Mouse (Mus musculus) retina, embryonic 14.5 days (tissue): ENCODE measurements around the gene Nipsnap3a.

Experiments
- DNase-seq: peaks from one replicate; pipeline ENCODE4 v3.0.0-alpha.2; 2015; ENCODE audit warnings: low spot score

The Nipsnap3a gene

DNA sequence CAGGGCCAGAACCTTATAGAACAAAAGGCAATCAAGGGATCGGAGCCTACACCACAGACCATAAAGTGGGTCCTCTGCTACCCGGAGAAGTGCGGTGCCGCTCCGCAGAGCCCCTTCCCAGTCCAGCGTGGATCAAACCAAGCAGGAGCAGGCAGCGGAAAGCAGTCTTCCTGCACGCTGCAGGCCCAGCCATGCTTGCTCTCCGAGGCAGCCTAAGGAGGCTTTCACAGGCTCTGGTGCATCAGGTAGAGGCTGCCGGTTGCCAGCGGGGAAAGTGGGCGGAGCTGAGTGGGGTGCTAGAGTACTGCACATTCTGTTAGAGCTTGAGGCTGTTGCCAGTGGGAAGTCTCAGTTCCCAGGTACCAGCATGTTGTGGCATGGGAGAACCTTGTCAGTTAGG lies at the start of gene Nipsnap3a:
TSS of gene Nipsnap3a (plus strand) at position 25 of the 400 bp plus-strand sequence.
- peak; percentile 13 for DNase-seq

DNA sequence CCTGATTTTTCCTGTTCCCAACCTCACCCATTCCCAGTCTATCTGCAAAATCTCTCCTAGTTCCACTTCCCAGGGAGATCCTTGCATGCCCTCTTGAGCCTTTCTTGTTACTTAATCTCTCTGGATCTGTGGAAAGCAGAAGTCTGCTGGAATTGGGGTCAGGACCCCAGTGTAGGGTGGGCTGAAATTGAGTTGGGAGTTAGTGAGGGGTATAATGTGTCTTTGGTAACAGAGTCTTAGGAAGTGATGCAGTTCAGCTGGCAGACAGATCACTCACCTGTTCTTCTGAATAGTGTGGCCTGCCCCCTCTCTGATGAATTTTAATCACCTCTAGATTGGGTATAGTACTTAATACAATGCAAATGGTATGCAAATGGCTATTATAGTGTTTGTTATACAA lies 42.4 kb upstream of the Nipsnap3a start:
- no peak for DNase-seq

DNA sequence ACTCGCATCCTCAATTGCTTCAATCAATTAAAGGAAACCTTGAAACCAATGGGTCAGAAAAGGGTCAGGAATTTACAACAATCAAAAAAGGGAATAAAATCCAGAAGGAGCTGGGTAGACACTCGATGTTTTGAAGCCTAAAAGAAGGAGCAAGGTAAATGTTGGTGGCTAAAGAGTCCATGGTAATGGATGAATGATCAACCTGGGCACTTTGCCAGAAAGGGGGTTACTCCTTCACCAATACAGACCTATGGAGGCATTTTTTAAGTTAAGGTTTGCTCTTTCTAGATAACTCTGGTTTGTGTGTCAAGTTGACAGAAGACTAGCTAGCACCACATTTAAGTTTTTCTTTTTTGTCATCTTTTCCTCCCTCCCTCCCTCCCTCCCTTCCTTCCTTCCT lies 40.1 kb upstream of the Nipsnap3a start:
- no peak for DNase-seq

DNA sequence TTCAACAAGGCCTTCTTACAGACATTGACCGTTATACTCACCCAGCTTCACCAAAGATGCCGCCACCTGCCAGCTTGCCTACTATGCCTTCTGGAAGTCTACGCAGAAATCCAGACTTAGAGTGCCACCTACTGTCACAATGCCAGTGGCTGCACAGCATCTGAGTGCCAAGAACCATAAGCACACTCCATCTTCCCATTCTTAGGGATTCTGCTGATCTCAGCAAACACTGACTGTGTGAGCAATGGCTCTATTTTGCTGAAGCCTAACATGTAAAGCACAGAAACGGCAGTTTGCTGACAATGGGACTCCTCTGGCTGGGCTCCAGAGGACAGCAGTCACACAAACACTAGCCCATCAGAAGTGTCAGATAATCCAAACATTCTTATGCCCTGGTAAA lies 30.4 kb upstream of the Nipsnap3a start:
- DNase-seq, result peak; percentile 64

DNA sequence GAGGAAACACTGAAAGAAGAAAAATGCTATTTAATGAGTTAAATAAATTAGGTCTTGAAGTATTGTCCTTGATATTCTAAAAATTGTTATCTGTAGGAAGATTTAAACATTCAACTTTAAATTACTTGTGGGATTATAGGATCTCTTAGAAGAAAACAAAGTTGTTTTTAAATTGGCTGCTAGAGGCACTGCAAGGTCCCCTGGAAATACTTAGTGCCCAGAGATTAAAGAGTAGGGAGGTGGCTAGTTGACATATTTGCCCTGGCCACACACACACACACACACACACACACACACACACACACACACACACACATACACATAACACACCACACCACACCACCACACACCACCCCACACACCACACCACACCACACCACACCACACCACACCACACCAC lies 24.8 kb upstream of the Nipsnap3a start, which contains the start of gene Olfr270:
TSS of gene Olfr270 (plus strand) at position 301 of the 400 bp plus-strand sequence.
- DNase-seq, result no peak

DNA sequence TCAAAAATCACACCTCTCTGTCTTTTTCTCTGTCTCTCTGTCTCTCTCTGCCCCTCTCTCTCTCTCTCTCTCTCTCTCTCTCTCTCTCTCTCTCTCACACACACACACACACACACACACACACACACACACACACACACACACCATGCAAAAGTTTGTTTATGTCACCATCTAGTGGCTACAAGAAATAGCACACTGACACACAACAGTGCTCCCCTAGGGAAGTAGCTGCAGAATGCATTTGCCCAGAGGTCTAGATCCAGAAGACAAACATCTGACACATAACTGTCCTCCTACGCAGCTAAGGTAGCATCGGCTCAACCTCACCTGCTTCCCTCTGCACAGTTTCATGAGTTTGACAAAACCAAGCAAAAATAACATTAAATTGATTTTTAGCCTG lies 3.9 kb upstream of the Nipsnap3a start:
- peak; percentile 33 for DNase-seq

DNA sequence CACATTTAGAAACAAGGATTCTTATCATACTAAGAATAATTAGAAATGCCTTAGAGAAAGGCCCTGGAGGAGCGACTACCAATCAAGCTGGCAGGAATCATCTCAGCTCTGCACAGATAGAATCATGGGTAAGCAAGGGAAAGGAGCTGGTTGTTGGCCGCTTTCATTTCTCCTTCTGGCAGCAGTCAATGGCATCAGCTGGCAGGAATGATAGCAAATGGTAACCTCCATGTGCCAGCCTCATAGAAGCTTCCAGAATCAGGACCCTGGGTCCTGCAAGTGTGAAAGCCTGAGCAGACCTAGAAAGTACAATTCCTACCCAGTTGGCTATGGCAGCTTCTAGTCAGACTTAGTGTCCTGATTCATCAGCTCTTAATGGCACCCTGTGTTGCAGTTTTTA lies 2.8 kb upstream of the Nipsnap3a start:
- no peak for DNase-seq

DNA sequence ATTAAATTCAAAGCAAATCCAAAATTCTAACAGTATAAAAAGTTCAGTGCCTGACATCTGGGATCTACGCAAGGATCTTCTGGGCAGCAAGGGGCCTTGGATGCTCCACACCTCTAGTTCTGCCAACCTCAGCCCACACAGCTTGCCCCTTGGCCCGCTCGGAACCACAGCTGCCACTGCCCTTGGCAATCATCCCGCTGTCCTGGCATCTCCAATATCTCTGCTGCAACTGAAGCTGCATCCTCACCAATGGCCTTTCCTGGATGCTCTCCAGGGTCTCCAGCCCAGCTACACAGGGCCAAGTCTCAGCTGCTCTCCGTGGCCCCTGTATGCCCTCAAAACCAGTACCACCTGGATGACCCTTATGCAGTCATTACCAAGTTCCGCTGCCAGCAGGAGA lies 10.4 kb downstream of the Nipsnap3a start:
- DNase-seq, result no peak

DNA sequence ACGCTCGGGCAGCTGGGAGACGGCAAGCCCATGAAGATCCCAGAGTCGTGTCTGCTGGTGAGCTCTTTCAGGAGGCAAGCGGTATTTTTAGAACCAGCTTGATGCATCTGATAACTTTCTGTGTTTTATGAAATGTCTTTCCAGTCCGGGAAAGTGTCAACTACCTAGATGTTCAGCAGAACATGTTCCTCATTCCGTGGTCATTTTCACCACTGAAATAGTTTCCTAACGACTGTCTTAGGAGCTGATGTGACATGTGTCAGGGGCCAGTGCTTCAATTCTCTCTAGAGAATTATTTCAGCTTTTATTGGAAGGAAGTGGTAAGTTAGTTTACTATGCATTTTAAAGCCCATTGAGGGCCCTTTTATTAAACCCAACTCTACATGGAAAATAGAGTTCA lies 11.1 kb downstream of the Nipsnap3a start:
- DNase-seq, result no peak

DNA sequence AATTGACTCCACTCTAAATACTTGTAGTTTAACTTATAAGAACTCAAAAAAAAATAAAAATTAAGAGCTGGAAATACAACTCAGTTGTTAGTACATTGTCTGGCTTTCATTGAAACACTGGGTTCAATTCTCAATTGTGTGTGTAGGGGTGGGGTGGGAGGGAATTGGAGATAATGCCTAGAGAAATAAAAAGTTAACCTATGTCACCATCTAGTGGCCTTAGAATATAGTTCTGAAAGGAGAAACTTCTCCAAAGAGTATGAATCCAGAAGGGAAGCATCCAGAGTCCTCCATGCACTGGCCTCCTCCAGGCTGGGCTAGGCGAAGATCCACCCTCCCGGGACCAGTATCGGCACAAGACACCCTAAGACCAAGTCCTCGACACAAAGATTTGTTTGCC lies 20.1 kb downstream of the Nipsnap3a start:
- DNase-seq, result peak; percentile 65

DNA sequence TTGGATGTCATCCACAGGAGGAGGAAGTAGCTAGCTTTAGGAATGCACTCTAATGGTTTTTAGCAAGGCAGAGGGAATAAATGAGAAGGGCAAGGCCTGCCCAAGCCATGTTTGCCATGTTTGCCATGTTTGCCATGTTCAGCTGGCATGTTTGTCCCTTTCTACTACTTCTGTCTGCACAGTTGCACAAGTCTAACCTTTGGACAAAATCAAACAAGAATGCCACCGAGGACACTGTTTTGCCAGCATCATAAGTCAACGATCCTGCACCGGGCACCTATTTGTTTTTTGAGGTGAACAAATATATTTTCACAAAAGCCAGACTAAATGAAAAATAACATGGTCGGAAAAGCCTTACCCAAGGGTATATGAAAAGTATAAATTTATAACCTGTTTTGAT lies 20.8 kb downstream of the Nipsnap3a start:
- no peak for DNase-seq

DNA sequence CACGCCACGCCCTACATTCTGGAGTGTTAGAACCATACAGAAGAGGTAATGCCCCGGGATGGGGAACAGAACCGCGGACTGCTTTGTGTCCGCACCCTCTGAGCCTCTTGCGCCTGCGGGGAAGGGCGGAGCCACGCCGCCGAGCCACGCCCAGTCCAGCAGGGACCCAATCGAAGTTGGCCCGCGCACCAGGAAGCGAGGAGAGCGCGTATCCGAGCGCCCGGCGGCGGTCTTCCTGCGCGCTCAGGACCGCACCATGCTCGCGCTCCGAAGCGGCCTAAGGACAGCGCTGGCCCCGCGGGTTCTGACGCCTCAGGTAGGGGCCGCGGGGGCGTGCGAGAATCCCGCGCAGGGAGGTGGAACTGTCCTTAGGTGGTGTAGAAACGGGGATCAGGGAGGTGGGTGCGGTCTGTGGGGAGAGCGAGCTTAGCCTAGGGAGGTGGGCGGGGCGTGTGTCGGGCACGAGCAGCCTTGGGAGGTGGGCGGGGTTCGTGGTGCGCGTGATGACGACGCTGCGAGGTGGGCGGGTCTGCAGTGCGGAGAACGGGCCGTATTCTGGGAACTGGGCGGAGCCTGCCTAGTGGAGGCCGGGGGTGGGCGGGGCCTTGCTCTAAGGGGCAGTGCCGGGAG lies 22.8 kb downstream of the Nipsnap3a start, which contains the start of gene Nipsnap3b:
TSS of gene Nipsnap3b (plus strand) at position 149 of the 630 bp plus-strand sequence.
- peak; percentile 98 for DNase-seq

DNA sequence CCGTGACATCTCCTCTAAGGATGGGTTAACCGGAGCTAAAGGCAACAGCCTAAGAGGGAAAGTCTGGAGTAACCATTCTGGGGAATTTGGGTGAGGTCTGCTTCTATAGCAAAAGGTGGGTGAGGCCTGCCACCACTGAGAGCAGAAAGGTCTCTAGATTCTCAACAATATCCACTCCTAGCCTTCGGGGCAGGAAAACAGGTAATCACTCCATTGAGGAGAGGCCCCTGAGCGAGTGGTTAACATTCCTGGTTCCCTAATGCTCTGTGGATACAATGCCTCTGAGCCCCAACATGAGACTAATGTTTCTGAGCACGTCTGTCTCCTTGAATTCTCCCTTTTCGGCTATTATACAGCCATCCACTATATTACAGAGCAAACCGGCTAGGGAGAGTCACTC lies 25.3 kb downstream of the Nipsnap3a start:
- no peak for DNase-seq

DNA sequence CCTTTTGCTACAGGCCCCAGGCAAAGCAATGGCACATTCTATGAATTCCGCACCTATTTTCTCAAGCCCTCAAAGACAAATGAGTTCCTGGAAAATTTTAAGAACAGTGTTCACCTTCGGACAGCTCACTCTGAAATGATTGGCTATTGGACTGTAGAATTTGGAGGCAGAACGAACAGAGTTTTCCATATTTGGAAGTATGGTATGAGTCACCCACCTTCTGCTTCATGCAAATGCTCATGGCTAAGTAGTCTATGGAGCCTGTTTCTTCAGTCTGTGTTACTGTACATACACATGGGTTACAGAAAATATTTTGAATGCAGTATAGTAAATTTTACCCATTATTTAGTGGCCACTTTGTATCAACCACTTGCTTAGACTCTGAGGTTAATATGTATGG lies 26.0 kb downstream of the Nipsnap3a start:
- no peak for DNase-seq

DNA sequence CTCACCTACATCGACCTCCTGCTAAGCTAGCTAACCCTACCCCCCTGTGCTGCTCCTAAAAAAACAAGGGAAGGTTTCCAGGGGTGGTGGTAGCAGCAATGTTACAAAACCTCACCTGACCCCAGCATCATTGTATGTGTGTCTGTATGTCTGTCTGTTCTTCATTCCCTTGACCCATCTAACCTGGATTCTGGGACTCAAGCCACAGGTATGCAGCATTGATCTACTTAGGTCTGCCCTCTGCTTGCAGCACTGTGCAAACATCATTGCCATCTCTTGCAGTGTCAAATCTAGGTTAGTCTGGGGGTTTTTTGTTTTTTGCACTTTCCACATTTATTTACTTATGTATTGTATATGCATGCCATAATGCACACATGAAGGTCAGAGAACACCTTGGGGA lies 29.3 kb downstream of the Nipsnap3a start:
- no peak for DNase-seq

DNA sequence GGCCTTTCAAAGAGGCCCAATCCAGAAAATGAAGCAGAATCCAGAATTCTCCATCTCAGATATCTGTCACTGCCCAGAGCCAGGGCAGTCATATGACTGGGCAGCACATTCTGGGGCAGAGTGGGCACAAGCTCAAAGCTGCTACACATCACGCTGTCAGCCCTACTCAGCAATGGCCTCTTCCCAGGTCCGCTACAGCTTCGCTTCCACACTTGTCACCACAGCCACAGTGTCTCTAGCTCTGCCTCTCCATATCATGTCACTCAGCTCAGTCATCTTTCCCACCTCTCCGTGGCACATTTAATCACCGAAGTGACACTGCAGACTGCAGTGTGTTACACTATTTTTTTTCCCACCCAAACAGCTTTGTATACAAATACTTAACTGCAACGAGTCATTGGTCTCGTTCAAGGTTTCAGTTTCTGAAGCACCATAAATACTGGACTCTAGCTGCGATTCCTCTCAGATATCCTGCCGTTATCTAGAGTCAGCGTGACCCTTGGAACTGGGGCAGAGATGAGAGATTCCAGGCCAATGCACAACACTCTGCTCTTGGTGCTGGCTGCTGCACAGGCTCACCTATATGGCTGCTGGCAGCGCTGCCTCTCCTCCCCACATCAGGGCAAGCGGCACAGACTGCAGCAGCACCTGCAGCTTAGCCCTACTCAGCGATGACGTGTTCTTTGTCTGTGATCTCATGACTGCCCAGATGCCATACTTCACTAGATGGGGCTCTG lies 34.3 kb downstream of the Nipsnap3a start:
- DNase-seq, result no peak

DNA sequence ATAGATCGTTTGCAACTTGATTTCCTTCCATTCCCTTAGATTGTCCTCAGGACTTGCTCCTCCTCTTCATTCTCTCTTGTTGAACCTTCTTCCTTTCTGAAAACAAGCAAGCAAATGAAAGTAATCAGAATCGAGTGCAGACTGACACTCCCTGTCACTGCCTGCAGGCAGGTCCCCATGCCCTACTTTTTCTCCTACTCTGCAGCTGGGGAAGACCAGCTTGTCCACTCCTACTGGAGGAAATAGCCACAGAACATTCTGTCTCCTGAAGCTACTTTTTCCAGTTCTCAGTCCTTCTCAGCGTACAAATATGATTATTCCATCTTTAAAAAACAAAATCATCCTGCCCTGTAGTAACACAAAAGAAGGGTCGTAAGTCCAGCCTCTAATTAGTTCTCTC lies 35.3 kb downstream of the Nipsnap3a start:
- no peak for DNase-seq

DNA sequence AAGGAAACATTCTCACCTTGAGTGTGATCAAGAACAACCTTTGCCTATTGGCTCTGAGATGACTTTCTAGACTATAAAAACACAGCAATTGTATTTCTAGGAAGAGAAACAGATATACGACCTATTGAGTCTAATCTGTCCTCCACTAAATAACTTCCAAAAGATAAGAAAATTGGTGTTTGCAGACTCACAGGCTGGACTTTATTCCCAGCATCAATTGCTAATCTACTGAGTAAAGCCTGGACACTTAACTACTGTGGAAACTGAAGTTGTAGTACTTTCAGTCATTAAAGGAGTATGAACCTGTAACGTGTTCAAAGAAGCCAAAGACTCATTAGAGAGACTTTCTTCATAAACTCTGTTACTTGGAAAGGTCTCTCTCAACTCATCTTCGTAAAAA lies 38.7 kb downstream of the Nipsnap3a start:
- no peak for DNase-seq

DNA sequence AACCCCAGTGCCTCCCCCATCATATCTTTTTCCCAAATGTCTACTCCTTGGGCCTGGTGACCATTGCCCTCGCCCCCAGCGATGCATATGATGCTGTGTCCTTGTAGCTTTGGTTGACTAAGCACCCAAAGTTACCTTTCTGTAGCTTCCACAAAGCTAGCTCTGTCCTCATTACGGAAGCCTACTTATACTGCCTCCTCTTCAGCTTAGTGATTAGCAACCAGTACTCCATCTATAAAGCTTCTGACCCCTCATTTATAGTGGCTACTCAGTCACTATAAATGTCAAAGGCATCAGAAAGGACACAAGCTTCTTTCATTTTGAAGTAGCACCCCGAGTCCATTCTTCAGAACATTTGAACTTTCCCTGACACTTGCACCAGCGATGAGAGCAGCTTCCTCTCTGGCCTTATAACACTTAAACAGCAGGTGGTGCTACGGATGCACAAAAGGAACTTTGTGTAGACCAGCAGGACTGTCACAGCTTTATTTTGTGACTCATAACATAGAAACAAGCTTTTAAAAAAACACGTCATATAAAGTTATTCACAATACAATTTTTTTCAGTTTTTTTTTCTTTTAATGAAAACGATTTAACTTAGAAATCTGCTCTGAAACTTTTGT lies 41.4 kb downstream of the Nipsnap3a start:
- peak; percentile 44 for DNase-seq

DNA sequence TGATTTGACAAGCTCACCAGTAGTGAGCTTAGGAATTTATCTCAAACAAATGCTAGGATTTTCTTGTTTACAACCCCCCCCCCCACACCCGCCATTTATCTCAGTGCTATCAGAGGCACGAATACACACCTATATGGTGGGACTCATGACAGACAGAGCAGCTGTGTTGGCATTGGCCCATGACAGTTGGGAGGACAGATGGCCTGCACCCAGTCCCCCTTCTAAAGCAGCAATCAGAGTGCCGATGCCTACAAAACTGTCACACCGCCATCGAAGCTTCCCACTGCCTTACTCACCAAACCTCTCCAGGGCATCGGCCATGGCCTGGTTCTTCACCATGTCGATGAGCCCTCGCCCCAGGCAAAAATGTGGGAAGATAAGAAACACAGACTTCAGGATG lies 54.7 kb downstream of the Nipsnap3a start:
- no peak for DNase-seq

DNA sequence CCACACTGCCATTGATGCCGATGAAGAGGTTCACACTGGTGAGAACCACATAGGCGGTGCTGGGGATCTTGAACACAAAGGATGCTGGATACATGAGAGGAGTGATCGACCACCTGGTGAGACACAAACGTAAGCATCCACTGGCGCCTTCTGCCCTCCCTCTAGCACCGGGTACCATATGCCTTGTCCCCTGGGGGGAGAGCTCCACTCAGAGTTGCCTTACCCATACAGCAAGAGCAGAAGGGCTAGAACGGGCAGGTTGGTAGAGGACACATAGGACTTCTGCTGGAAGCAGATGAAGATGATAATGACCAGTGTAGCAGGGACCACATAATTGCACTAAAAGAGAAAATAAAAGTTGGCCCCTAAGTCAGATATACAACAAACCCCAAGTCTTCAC lies 56.7 kb downstream of the Nipsnap3a start:
- no peak for DNase-seq

DNA sequence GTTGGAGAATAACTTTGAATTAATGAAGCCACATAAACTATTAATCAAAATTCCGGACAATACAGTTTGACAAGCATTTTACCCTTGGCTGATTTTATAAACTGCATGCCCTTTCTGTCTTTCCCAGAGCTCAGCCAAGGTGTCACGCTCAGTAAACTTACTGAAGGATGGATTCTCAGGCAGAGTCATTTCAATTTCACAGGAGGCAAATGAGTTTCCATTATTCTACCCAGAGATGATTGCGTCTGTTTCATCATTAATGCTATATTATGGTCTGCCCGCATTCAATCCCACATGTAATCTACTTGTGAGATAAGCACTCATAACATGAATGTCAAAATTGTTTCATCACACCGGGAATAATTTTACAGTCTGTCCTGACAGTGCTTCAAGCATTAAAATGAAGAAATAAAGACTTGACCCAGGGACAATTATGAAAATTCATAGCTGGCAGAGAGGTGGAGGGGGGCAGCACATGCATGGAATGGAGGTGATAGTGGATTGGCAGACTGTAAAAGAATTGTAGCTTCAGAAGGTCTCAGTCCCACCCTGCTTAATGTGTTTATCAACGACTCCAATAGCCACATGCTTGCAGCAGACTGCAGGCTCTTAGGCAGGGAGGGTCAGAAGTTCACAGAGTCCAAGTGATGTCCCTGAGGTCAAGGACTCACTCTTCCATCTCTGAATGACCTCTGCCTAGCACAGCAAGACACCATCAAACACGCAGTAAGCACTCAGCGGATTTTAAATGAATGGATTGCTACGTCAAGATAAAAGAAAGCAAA lies 57.4 kb downstream of the Nipsnap3a start:
- DNase-seq, result no peak
